ENCODE assay signal across 32 mouse cellular contexts in genomic region chr2:51907538-51908110, GRCm38 (mm10). TPM values are rescaled to one million over a fixed set of nuclear protein-coding genes. Genes with fewer than 3 reads are reported as not detected.
A peak's percentile ranks its signal among the peaks of the same experiment; 100 is the strongest.
DNase-seq lines count a peak whose midpoint lies in the region; ATAC-seq and TF ChIP-seq lines count a peak whose summit lies in the region.
"Had no signal": no experiment of that assay in that cellular context is flagged by ENCODE, and none has a peak within 500 bp of the region (broad histone marks: within the 10 kb centered on the region; RNA-seq: fewer than 3 reads in every experiment).

No protein-coding gene starts in this region.

- H3K27me3 ChIP-seq in kidney, postnatal 0 days (ENCODE audit: insufficient read depth, low read length) = no peaks in the 10 kb centered on the region
- no peaks in the 10 kb centered on the region for H3K27me3 ChIP-seq in kidney, embryonic 16.5 days (ENCODE audit: insufficient read depth, low read length)
- H3K27me3 ChIP-seq in limb, embryonic 12.5 days = no peaks in the 10 kb centered on the region
- H3K27me3 ChIP-seq: embryonic facial prominence, embryonic 13.5 days; heart, embryonic 13.5 days; hindbrain, embryonic 12.5 days; intestine, embryonic 15.5 days; neural tube, embryonic 13.5 days had no signal

- no peaks in the 10 kb centered on the region for H3K36me3 ChIP-seq in kidney, postnatal 0 days (ENCODE audit: insufficient read depth, low read length)
- no peaks in the 10 kb centered on the region for H3K36me3 ChIP-seq in kidney, embryonic 16.5 days (ENCODE audit: insufficient read depth, low read length)
- H3K36me3 ChIP-seq in limb, embryonic 12.5 days = no peaks in the 10 kb centered on the region
- H3K36me3 ChIP-seq: embryonic facial prominence, embryonic 13.5 days; heart, embryonic 13.5 days; hindbrain, embryonic 12.5 days; intestine, embryonic 15.5 days; neural tube, embryonic 13.5 days had no signal

- peak; percentile 10 for DNase-seq in kidney, postnatal 0 days (ENCODE audit: low spot score)
- peak; percentile 87 for DNase-seq in 416B (ENCODE audit: low read depth)
- peak; percentile 21 for DNase-seq in Muller cell, postnatal 12 days (ENCODE audit: inconsistent ontology term)
- no peak for DNase-seq in gastrocnemius, postnatal 10 days
- no peak for DNase-seq in ovary, postnatal 14 days (ENCODE audit: low spot score)
- DNase-seq: adrenal gland, adult 8-10 months; B cell, adult 2 months; cerebellum, adult 2 months; cerebellum, postnatal 25 days; embryo, embryonic 11 days; forebrain, postnatal 0 days; gastrocnemius, postnatal 14 days; heart, adult 18-20 months; heart, postnatal 10 days; kidney, adult 2 months; kidney, postnatal 10 days; layer of hippocampus, postnatal 36 days; liver; lung, adult 2 months; lung, postnatal 10 days; right cerebral cortex, postnatal 25 days; thymus, postnatal 14 days had no signal

- no peak for ATAC-seq in kidney, postnatal 0 days (replicated peaks; ENCODE audit: low FRiP score, low read depth)
- no peak for ATAC-seq in kidney, embryonic 16.5 days (ENCODE audit: low FRiP score, low TSS enrichment)
- ATAC-seq in limb, embryonic 12.5 days (ENCODE audit: insufficient number of reproducible peaks, insufficient read depth, low FRiP score, low TSS enrichment, low read depth) = no peak
- ATAC-seq: forebrain, postnatal 0 days; hindbrain, postnatal 0 days; intestine, embryonic 15.5 days had no signal

- 47% methylated on average over 4 of the region's 4 CpGs for WGBS in kidney, postnatal 0 days
- WGBS in kidney, embryonic 16.5 days = 51% methylated on average over 4 of the region's 4 CpGs
- 46% methylated on average over 4 of the region's 4 CpGs for WGBS in limb, embryonic 12.5 days

- H3K9me3 ChIP-seq in kidney, postnatal 0 days (replicated peaks; ENCODE audit: low read length) = no peaks in the 10 kb centered on the region
- no peaks in the 10 kb centered on the region for H3K9me3 ChIP-seq in kidney, embryonic 16.5 days (ENCODE audit: low read length)
- no peaks in the 10 kb centered on the region for H3K9me3 ChIP-seq in limb, embryonic 12.5 days
- H3K9me3 ChIP-seq: embryonic facial prominence, embryonic 13.5 days; heart, embryonic 13.5 days; hindbrain, embryonic 12.5 days; intestine, embryonic 15.5 days; neural tube, embryonic 13.5 days had no signal

- H3K4me3 ChIP-seq in kidney, postnatal 0 days (replicated peaks; ENCODE audit: low read depth, low read length) = no peak overlapping the region
- H3K4me3 ChIP-seq in kidney, embryonic 16.5 days (ENCODE audit: low read length) = no peak overlapping the region
- H3K4me3 ChIP-seq in limb, embryonic 12.5 days (replicated peaks) = no peak overlapping the region
- H3K4me3 ChIP-seq: embryonic facial prominence, embryonic 13.5 days; heart, embryonic 13.5 days; hindbrain, embryonic 12.5 days; intestine, embryonic 15.5 days; neural tube, embryonic 13.5 days had no signal

- no peak overlapping the region for H3K9ac ChIP-seq in kidney, postnatal 0 days (ENCODE audit: low read depth, low read length)
- no peak overlapping the region for H3K9ac ChIP-seq in kidney, embryonic 16.5 days (replicated peaks; ENCODE audit: low read length)
- H3K9ac ChIP-seq in limb, embryonic 12.5 days (replicated peaks) = no peak overlapping the region
- H3K9ac ChIP-seq: embryonic facial prominence, embryonic 13.5 days; forebrain, postnatal 0 days; heart, embryonic 13.5 days; hindbrain, embryonic 12.5 days; intestine, embryonic 15.5 days; liver, embryonic 14.5 days; neural tube, embryonic 13.5 days had no signal

- no peak overlapping the region for H3K27ac ChIP-seq in kidney, postnatal 0 days
- no peak overlapping the region for H3K27ac ChIP-seq in kidney, embryonic 16.5 days (ENCODE audit: low read length)
- H3K27ac ChIP-seq in limb, embryonic 12.5 days = peak overlapping the region; percentile 66
- H3K27ac ChIP-seq: embryonic facial prominence, embryonic 13.5 days; heart, embryonic 13.5 days; hindbrain, embryonic 12.5 days; hindbrain, postnatal 0 days; intestine, embryonic 15.5 days; liver, embryonic 14.5 days; macrophage; neural tube, embryonic 13.5 days had no signal

- H3K4me1 ChIP-seq in kidney, postnatal 0 days (replicated peaks; ENCODE audit: insufficient read depth, low read length) = 0 out of 2 replicates have a peak, but pooled peaks cover 7% of the 10 kb centered on the region
- peaks cover 17% of the 10 kb centered on the region for H3K4me1 ChIP-seq in kidney, embryonic 16.5 days (ENCODE audit: insufficient read depth, low read length)
- peaks cover 29% of the 10 kb centered on the region for H3K4me1 ChIP-seq in limb, embryonic 12.5 days (replicated peaks)
- H3K4me1 ChIP-seq: neural tube, embryonic 13.5 days had no signal

- TF ChIP-seq CTCF in kidney, postnatal 0 days (IDR thresholded peaks at IDR 0.05; ENCODE audit: low read depth) = no peak

- H3K4me2 ChIP-seq in kidney, postnatal 0 days (ENCODE audit: low read length) = no peak overlapping the region
- no peak overlapping the region for H3K4me2 ChIP-seq in kidney, embryonic 16.5 days (replicated peaks; ENCODE audit: low read depth, low read length)
- no peak overlapping the region for H3K4me2 ChIP-seq in limb, embryonic 12.5 days
- H3K4me2 ChIP-seq: embryonic facial prominence, embryonic 13.5 days; heart, embryonic 13.5 days; hindbrain, embryonic 12.5 days; intestine, embryonic 15.5 days; neural tube, embryonic 13.5 days had no signal

RNA-seq across cellular contexts. Expression of gene Rbm43, which starts 27.3 kb away (rescaled TPM):
- 13.1 and 14.8 TPM in 2 replicates for polyA plus RNA-seq in kidney, postnatal 0 days (2015; fragmentation: Nextera tagmentation; extraction: Ambion mirVana)
- polyA plus RNA-seq in kidney, embryonic 16.5 days (2015; fragmentation: Nextera tagmentation; extraction: Ambion mirVana) = 13.6 and 14.9 TPM in 2 replicates
- 11.4 and 11.8 TPM in 2 replicates for polyA plus RNA-seq in limb, embryonic 12.5 days (2016; fragmentation: Nextera tagmentation; extraction: Ambion mirVana)
- total RNA-seq in gastrocnemius, postnatal 10 days (2021) = 1 to 10 TPM; 3.2 to 4.2 TPM

Comparison
In these comparisons a context has a peak if more than half of its experiments do, and no peak if none do; other contexts are left out.
1. DNase-seq: peak in kidney, postnatal 0 days (single experiment), 416B (single experiment) and Muller cell, postnatal 12 days (single experiment); none in gastrocnemius, postnatal 10 days (single experiment) and ovary, postnatal 14 days (single experiment).